Mouse (Mus musculus): Measurements from ENCODE around the gene Vmn2r17.

The Vmn2r17 gene

GRCm38 (mm10) chr5:109419388-109419787, at the start of gene Vmn2r17:
TSS of gene Vmn2r17 (plus strand) at chr5:109419688.
- DNase-seq, result no peak

- DNase-seq, result peak; percentile 26
Measured at GRCm38 (mm10) chr5:109466576-109467506, 47.4 kb downstream of the Vmn2r17 start.

GRCm38 (mm10) chr5:109506729-109507128, 87.2 kb downstream of the Vmn2r17 start:
- peak; percentile 8 for DNase-seq

Data from kidney, postnatal 10 days (tissue).